Mouse (Mus musculus) limb, embryonic 14.5 days (tissue): Measurements from ENCODE around the gene Sphk1. TPM values are rescaled to one million over a fixed set of nuclear protein-coding genes. Genes with fewer than 3 reads are reported as not detected.
A peak's percentile ranks its signal among the peaks of the same experiment; 100 is the strongest.

Experiments used
- ATAC-seq: fragments of 200-750 bp; cut with Nextera tagmentation; 2 replicates; pipeline ENCODE4 v1.8.0; 2017; ENCODE audit warnings: low read depth, moderate number of reproducible peaks, moderate TSS enrichment; ENCODE audit not compliant: low FRiP score
- DNase-seq: peaks from one replicate; pipeline ENCODE4 v3.0.0-alpha.2; 2015; ENCODE audit warnings: low spot score
- H3K27ac ChIP-seq: fragments of 300-500 bp; sonication (generic); replicated peaks from 2 replicates; pipeline ENCODE4 v1.5.1; 2014; ENCODE audit warnings: low read depth, mild to moderate bottlenecking, low read length, moderate library complexity, mixed read lengths
- H3K27me3 ChIP-seq: fragments of 300-500 bp; sonication (generic); 2 replicates; pipeline ENCODE4 v1.6.1; 2014; ENCODE audit warnings: low read length, mixed read lengths; ENCODE audit not compliant: control insufficient read depth, insufficient read depth
- H3K36me3 ChIP-seq: fragments of 300-500 bp; sonication (generic); 2 replicates; pipeline ENCODE4 v1.6.1; 2014; ENCODE audit warnings: mild to moderate bottlenecking, low read length, moderate library complexity, mixed read lengths; ENCODE audit not compliant: control insufficient read depth, insufficient read depth
- H3K4me1 ChIP-seq: fragments of 300-500 bp; sonication (generic); 2 replicates; pipeline ENCODE4 v1.6.1; 2014; ENCODE audit warnings: antibody characterized with exemption, low read length, mixed read lengths; ENCODE audit not compliant: control insufficient read depth, insufficient read depth
- H3K4me2 ChIP-seq: fragments of 300-500 bp; sonication (generic); replicated peaks from 2 replicates; pipeline ENCODE4 v1.6.1; 2014; ENCODE audit warnings: low read depth, mild to moderate bottlenecking, low read length, moderate library complexity; ENCODE audit not compliant: severe bottlenecking
- H3K4me3 ChIP-seq: fragments of 300-500 bp; sonication (generic); replicated peaks from 2 replicates; pipeline ENCODE4 v1.5.1; 2014; ENCODE audit warnings: low read length
- H3K9ac ChIP-seq: fragments of 300-500 bp; sonication (generic); 2 replicates; pipeline ENCODE4 v1.6.1; 2014; ENCODE audit warnings: mild to moderate bottlenecking, low read depth, low read length, moderate library complexity; ENCODE audit not compliant: severe bottlenecking
- H3K9me3 ChIP-seq: fragments of 300-500 bp; sonication (generic); 2 replicates; pipeline ENCODE4 v1.6.1; 2016; ENCODE audit warnings: low read length; ENCODE audit not compliant: control insufficient read depth
- POLR2A ChIP-seq: fragments of 200-500 bp; IDR thresholded peaks from 2 replicates; pipeline ENCODE4 v1.8.0; 2012; ENCODE audit warnings: inconsistent platforms, mild to moderate bottlenecking, moderate library complexity, borderline replicate concordance; ENCODE audit not compliant: insufficient read depth, insufficient read length; ENCODE audit errors: extremely low read depth
- WGBS: fragments of 180-500 bp; shearing (Covaris S2); extraction: QIAGEN DNeasy Blood & Tissue Kit; methylation state at CpG from one replicate; pipeline ENCODE4 v1.1.7; 2014; 5-methylcytosine and 5-hydroxymethylcytosine counted together
- polyA plus RNA-seq, 2 experiments: library from polyadenylated mRNA; depleted of rRNA in 1 of 2; stranded (reverse) in 1 of 2; unstranded in 1 of 2; fragments of >200 nt; fragmentation: Nextera tagmentation in 1 of 2; extraction: Ambion mirVana in 1 of 2; gene quantifications; 2 replicates each; pipeline versions ENCODE4 v1.2.1 to v1.2.3; 2012 to 2014

Sphk1 gene
- polyA plus RNA-seq, 2 experiments = 3.4 to 3.8 TPM

DNA sequence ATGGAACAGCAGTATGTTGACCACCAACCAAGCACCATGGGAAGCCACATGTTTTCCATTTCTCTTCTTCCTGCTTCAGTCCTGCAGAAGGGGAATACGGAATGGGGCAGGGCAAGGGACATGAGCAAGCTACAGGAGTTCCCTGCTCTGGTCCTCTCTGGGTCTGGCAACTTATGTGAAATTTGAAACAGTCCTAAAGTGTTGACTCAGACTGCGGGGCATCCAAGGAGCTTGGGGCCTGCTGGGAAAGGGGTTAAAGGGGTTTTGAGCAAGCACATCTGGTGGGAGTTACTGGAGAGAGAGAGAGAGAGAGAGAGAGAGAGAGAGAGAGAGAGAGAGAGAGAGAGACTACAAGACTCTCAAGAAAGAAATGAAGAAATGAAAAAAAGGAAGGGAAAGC lies 22.0 kb upstream of the Sphk1 start:
- H3K4me2 ChIP-seq = no peak overlapping the region
- no peaks in the 10 kb centered on the region for H3K9me3 ChIP-seq
- no peak for DNase-seq
- 0 out of 2 replicates have a peak overlapping the region, but pooled peaks have one; percentile 33 for H3K27ac ChIP-seq
- H3K4me1 ChIP-seq = no peaks in the 10 kb centered on the region
- H3K36me3 ChIP-seq = no peaks in the 10 kb centered on the region
- H3K27me3 ChIP-seq = no peaks in the 10 kb centered on the region
- 12% methylated on average over 2 of the region's 2 CpGs for WGBS
- H3K9ac ChIP-seq = no peak overlapping the region
- TF ChIP-seq POLR2A = no peak
- no peak for ATAC-seq
- H3K4me3 ChIP-seq = no peak overlapping the region

DNA sequence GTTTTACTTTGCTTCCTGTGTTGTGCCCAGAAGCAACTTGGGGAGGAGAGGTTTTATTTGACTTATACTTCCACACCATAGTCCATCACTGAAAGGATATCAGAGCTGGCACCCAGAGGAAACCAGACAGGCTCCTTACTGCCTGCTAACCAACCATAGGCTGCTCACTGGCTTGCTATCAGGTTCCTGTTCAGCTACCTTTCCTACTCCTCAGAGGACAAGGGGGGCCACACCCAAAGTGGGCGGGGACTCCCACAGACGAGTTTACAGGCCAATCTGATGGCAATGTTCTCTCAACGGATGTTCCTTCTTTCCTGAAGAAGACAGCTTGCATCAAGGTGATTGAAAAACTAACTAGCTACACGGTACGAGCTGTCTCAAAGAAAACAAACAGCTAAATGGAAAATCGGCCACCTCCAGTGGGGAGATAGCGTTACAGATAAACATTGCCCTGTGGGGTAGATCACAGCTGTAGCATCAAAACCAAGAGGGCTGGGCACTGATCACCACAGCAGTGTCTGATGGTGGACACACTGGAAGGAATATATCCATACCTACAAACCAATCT lies 19.3 kb upstream of the Sphk1 start:
- no peaks in the 10 kb centered on the region for H3K27me3 ChIP-seq
- H3K4me3 ChIP-seq = no peak overlapping the region
- WGBS = 63% methylated on average over 7 of the region's 7 CpGs
- H3K4me1 ChIP-seq = no peaks in the 10 kb centered on the region
- no peak overlapping the region for H3K27ac ChIP-seq
- ATAC-seq (no peak), DNase-seq (no peak)
- H3K36me3 ChIP-seq = no peaks in the 10 kb centered on the region
- no peak overlapping the region for H3K9ac ChIP-seq
- H3K9me3 ChIP-seq = no peaks in the 10 kb centered on the region
- TF ChIP-seq POLR2A = no peak
- no peak overlapping the region for H3K4me2 ChIP-seq

DNA sequence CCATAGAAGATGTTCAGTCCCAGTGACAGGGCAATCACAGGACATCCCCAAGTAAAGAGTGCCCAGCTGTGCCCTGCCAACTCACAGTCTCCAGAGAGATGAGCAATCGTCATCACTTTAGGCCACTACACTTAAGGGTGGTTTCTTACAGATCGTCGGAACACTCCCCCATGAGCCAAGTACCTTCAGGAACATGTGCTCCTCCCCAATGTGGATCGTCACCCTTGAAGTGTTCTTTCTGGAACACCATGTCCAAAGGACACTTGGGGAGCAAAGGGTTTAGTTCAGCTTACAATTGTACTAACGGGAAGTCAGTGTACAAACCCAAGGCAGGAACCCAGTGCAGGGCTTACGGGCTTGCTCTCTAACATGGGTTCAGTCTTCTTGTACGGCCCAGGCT lies 18.6 kb upstream of the Sphk1 start:
- no peak for TF ChIP-seq POLR2A
- ATAC-seq = no peak
- no peaks in the 10 kb centered on the region for H3K9me3 ChIP-seq
- DNase-seq = no peak
- H3K36me3 ChIP-seq = no peaks in the 10 kb centered on the region
- H3K27ac ChIP-seq = no peak overlapping the region
- whole genome bisulfite sequencing = 92% methylated on average over 7 of the region's 7 CpGs
- no peak overlapping the region for H3K9ac ChIP-seq
- H3K4me2 ChIP-seq = no peak overlapping the region
- H3K27me3 ChIP-seq = no peaks in the 10 kb centered on the region
- H3K4me3 ChIP-seq = no peak overlapping the region
- H3K4me1 ChIP-seq = no peaks in the 10 kb centered on the region

DNA sequence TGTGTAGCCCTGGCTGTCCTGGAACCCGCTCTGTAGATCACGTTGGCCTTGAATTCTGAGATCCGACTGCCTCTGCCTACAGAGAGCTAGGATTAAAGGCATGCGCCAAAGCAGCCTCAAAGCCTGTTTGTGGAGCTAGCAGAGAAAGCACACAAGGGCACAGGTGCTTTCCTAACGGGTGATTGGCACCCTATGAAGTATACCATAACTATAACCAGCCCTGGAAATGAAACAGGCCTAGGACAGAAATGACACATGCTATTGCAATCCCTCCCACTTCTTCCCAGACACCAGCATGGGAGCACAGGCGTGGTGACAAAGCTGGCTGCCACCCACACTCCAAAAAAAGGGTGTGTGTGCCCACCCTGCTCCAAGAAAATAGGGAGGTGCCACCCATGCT lies 17.7 kb upstream of the Sphk1 start:
- DNase-seq (no peak), ATAC-seq (no peak)
- Histone ChIP-seq H3K4me1 (no peaks in the 10 kb centered on the region; the same call in 1 of the 2 replicates), H3K9me3 (no peaks in the 10 kb centered on the region), H3K4me2 (no peak overlapping the region), H3K27me3 (no peaks in the 10 kb centered on the region), H3K36me3 (no peaks in the 10 kb centered on the region), H3K27ac (no peak overlapping the region), H3K9ac (no peak overlapping the region), H3K4me3 (no peak overlapping the region)
- no peak for TF ChIP-seq POLR2A
- 87% methylated on average over 6 of the region's 6 CpGs for WGBS

DNA sequence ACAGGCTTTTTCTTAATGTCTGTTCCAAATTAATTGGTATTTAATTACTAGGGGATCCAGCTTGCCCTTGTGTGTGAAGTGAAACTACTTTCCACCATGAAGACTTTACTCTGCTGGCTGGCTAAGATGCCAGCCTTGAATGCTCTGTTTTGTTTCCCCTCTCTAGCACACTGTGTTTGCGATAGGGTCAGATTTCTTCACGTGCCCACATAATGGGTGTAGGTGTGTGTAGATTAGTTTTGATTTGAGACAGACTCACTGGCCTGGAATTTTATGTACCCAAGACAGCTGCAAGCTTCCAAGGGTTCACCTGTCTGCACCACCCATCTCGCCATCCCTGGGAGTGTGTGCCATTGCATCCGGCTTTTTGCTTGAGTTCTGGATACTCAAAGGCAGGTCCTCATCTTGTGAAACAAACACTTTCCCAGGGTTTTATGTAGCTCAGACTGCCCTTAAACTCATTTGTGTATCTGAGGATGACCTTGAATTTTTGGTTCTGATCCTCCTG lies 17.1 kb upstream of the Sphk1 start:
- Histone ChIP-seq H3K4me1 (no peaks in the 10 kb centered on the region; the same call in 1 of the 2 replicates), H3K9me3 (no peaks in the 10 kb centered on the region), H3K4me3 (no peak overlapping the region), H3K9ac (no peak overlapping the region), H3K36me3 (no peaks in the 10 kb centered on the region), H3K27me3 (no peaks in the 10 kb centered on the region), H3K27ac (no peak overlapping the region), H3K4me2 (no peak overlapping the region)
- DNase-seq (no peak), ATAC-seq (no peak)
- WGBS = 75% methylated on average over 4 of the region's 4 CpGs
- TF ChIP-seq POLR2A = no peak
